Mouse (Mus musculus) bone marrow macrophage, adult 2 months (primary cell): ENCODE measurements at regions not wholly inside any gene's neighbourhood (a gene's known extent, or its start where the extent isn't known, plus 50 kb on each side); places are given as distances from the start of the nearest gene placed in this dataset.

Source experiments
- CTCF ChIP-seq: IDR thresholded peaks from 2 replicates; pipeline ENCODE4 v1.5.1; 2012; ENCODE audit warnings: low read depth, mild to moderate bottlenecking, low read length, moderate library complexity
- POLR2A ChIP-seq: IDR thresholded peaks from 2 replicates; pipeline ENCODE4 v1.6.1; 2012; ENCODE audit warnings: mild to moderate bottlenecking, low read depth, low read length, borderline replicate concordance

GRCm38 (mm10) chr16:5380626-5381025, 124.8 kb upstream of the Eef2kmt start:
- no peak for TF ChIP-seq CTCF
- no peak for TF ChIP-seq POLR2A
